Mouse (Mus musculus) layer of hippocampus, adult 9-11 months (tissue): ENCODE results near the gene Dnm3.

Experiments used
- DNase-seq: peaks from one replicate; pipeline ENCODE4 v3.0.0; 2022

Gene Dnm3

GRCm38 (mm10) chr1:162323142-162323541 is 154.7 kb downstream of the Dnm3 start:
- no peak for DNase-seq

- peak; percentile 28 for DNase-seq
Observed at GRCm38 (mm10) chr1:162313451-162314276, 164.2 kb downstream of the Dnm3 start.

- DNase-seq: no peak
Observed at GRCm38 (mm10) chr1:162312621-162313020, 165.2 kb downstream of the Dnm3 start.

GRCm38 (mm10) chr1:162312152-162312551 is 165.7 kb downstream of the Dnm3 start:
- peak; percentile 55 for DNase-seq

- peak; percentile 51 for DNase-seq
Observed at GRCm38 (mm10) chr1:162305247-162305646, 172.6 kb downstream of the Dnm3 start.

GRCm38 (mm10) chr1:162302480-162302879 is 175.4 kb downstream of the Dnm3 start:
- DNase-seq: no peak

- DNase-seq: peak; percentile 46
Observed at GRCm38 (mm10) chr1:162299558-162300319, 178.1 kb downstream of the Dnm3 start.

- DNase-seq: no peak
Observed at GRCm38 (mm10) chr1:162298527-162298926, 179.3 kb downstream of the Dnm3 start.

- no peak for DNase-seq
Observed at GRCm38 (mm10) chr1:162295443-162295842, 182.4 kb downstream of the Dnm3 start.

GRCm38 (mm10) chr1:162294572-162294910 is 183.3 kb downstream of the Dnm3 start:
- no peak for DNase-seq

GRCm38 (mm10) chr1:162293732-162294571 is 183.9 kb downstream of the Dnm3 start:
- peak; percentile 34 for DNase-seq

- no peak for DNase-seq
Observed at GRCm38 (mm10) chr1:162286910-162287309, 190.9 kb downstream of the Dnm3 start.

GRCm38 (mm10) chr1:162281981-162282381 is 195.9 kb downstream of the Dnm3 start:
- no peak for DNase-seq

GRCm38 (mm10) chr1:162280052-162280451 is 197.8 kb downstream of the Dnm3 start:
- DNase-seq: no peak

GRCm38 (mm10) chr1:162276011-162276410 is 201.8 kb downstream of the Dnm3 start:
- no peak for DNase-seq

GRCm38 (mm10) chr1:162274674-162275248 is 203.1 kb downstream of the Dnm3 start:
- no peak for DNase-seq

- no peak for DNase-seq
Observed at GRCm38 (mm10) chr1:162256912-162257607, 220.8 kb downstream of the Dnm3 start.

GRCm38 (mm10) chr1:162254944-162255343 is 222.9 kb downstream of the Dnm3 start:
- DNase-seq: no peak

GRCm38 (mm10) chr1:162253971-162254641 is 223.7 kb downstream of the Dnm3 start:
- no peak for DNase-seq

- no peak for DNase-seq
Observed at GRCm38 (mm10) chr1:162252869-162253268, 225.0 kb downstream of the Dnm3 start.

- DNase-seq: no peak
Observed at GRCm38 (mm10) chr1:162247216-162247615, 230.6 kb downstream of the Dnm3 start.

GRCm38 (mm10) chr1:162243651-162243990 is 234.2 kb downstream of the Dnm3 start:
- no peak for DNase-seq
